ENCODE assay signal across 9 mouse cellular contexts in the genomic region with DNA sequence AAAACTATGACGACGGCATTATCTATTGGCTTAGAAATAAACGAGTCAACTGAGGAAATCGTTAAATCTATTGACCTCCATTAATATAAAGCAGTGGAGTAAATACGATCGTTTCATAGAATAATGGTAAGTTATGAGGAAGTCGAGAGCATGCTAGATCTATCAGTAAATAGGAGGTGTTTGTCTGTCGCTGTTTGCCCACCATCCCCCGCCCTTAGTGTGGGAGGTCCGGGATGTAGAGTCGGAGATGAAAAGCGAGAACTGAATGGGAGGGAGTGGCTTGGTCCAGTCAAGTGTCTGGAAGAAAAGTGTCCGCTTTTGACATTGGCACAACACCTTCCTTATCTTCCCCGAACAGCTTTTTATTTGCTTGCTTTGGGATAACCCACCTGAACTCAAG. TPM values are rescaled to one million over a fixed set of nuclear protein-coding genes. Genes with fewer than 3 reads are reported as not detected.
DNase-seq lines count a peak whose midpoint lies in the region; ATAC-seq lines count a peak whose summit lies in the region.
"Had no signal": no experiment of that assay in that cellular context is flagged by ENCODE, and none has a peak within 500 bp of the region (broad histone marks: within the 10 kb centered on the region; RNA-seq: fewer than 3 reads in every experiment).

Gene BC030500, plus strand, starts transcription at position 79 of the 400 bp plus-strand sequence.

- DNase-seq in left cerebral cortex, adult 18-20 months (ENCODE audit: low spot score in 2 of 2): no peak
- no peak for DNase-seq in left cerebral cortex, postnatal 10 days (ENCODE audit: extremely low spot score in 1 of 2, low spot score in 2 of 2)
- peak; percentile 14 for DNase-seq in embryonic facial prominence, embryonic 10.5 days (ENCODE audit: low spot score)
- DNase-seq in Muller cell, postnatal 12 days (ENCODE audit: inconsistent ontology term): no peak
- DNase-seq in spleen, postnatal 4 days (ENCODE audit: low spot score in 2 of 2): no peak
- DNase-seq in frontal cortex, postnatal 36 days (ENCODE audit: low spot score in 2 of 2): no peak

- peak; percentile 26; the same call in 1 of the 2 replicates for ATAC-seq in hindbrain, embryonic 13.5 days (ENCODE audit: low FRiP score)
- peak; percentile 35 for ATAC-seq in midbrain, embryonic 12.5 days (ENCODE audit: low FRiP score, low read depth)

- H3K9ac ChIP-seq in hindbrain, embryonic 13.5 days: peak within 1 kb of the TSS; percentile 85
- peak within 1 kb of the TSS; percentile 60 for H3K9ac ChIP-seq in midbrain, embryonic 12.5 days (replicated peaks)

- H3K27me3 ChIP-seq in embryonic facial prominence, embryonic 10.5 days (replicated peaks; ENCODE audit: low read depth, poor library complexity, severe bottlenecking): peaks cover 41% of the 10 kb centered on the region
- H3K27me3 ChIP-seq in hindbrain, embryonic 13.5 days: no peaks in the 10 kb centered on the region; the same call in 1 of the 2 replicates
- H3K27me3 ChIP-seq in midbrain, embryonic 12.5 days: peaks cover 22% of the 10 kb centered on the region

- intact Hi-C loops in left cerebral cortex, postnatal 10 days (cut with DNase I): no loop called here

- H3K4me1 ChIP-seq in embryonic facial prominence, embryonic 10.5 days: peaks cover 12% of the 10 kb centered on the region; the same call in 1 of the 2 replicates
- H3K4me1 ChIP-seq in hindbrain, embryonic 13.5 days (replicated peaks): peaks cover 18% of the 10 kb centered on the region
- peaks cover 12% of the 10 kb centered on the region; the same call in 1 of the 2 replicates for H3K4me1 ChIP-seq in midbrain, embryonic 12.5 days

- H3K36me3 ChIP-seq in embryonic facial prominence, embryonic 10.5 days (replicated peaks): no peaks in the 10 kb centered on the region
- no peaks in the 10 kb centered on the region for H3K36me3 ChIP-seq in hindbrain, embryonic 13.5 days
- no peaks in the 10 kb centered on the region for H3K36me3 ChIP-seq in midbrain, embryonic 12.5 days

- 7% methylated on average over 14 of the region's 14 CpGs for WGBS in embryonic facial prominence, embryonic 10.5 days
- WGBS in hindbrain, embryonic 13.5 days: 5% methylated on average over 14 of the region's 14 CpGs
- WGBS in midbrain, embryonic 12.5 days: 6% methylated on average over 14 of the region's 14 CpGs

- H3K4me2 ChIP-seq in hindbrain, embryonic 13.5 days: peak within 1 kb of the TSS; percentile 89
- peak within 1 kb of the TSS; percentile 97 for H3K4me2 ChIP-seq in midbrain, embryonic 12.5 days (replicated peaks)

- H3K9me3 ChIP-seq in embryonic facial prominence, embryonic 10.5 days: no peaks in the 10 kb centered on the region
- no peaks in the 10 kb centered on the region for H3K9me3 ChIP-seq in hindbrain, embryonic 13.5 days
- no peaks in the 10 kb centered on the region for H3K9me3 ChIP-seq in midbrain, embryonic 12.5 days

- peak within 1 kb of the TSS; percentile 75 for H3K4me3 ChIP-seq in embryonic facial prominence, embryonic 10.5 days
- H3K4me3 ChIP-seq in hindbrain, embryonic 13.5 days: peak within 1 kb of the TSS; percentile 68
- H3K4me3 ChIP-seq in midbrain, embryonic 12.5 days: peak within 1 kb of the TSS; percentile 71

- peak within 1 kb of the TSS; percentile 70; the same call in 1 of the 2 replicates for H3K27ac ChIP-seq in embryonic facial prominence, embryonic 10.5 days (replicated peaks)
- peak within 1 kb of the TSS; percentile 81 for H3K27ac ChIP-seq in hindbrain, embryonic 13.5 days
- peak within 1 kb of the TSS; percentile 20; the same call in 1 of the 2 replicates for H3K27ac ChIP-seq in midbrain, embryonic 12.5 days (replicated peaks)

RNA-seq across cellular contexts. Expression of gene BC030500, which starts in this region (rescaled TPM):
- total RNA-seq in left cerebral cortex, adult 18-20 months (2021): 10 to 100 TPM; 10.3 to 11.1 TPM
- total RNA-seq in left cerebral cortex, postnatal 10 days (2021): 10 to 100 TPM in 1 of 2 experiments, 1 to 10 TPM in 1; 10.0 to 12.2 TPM
- polyA plus RNA-seq in embryonic facial prominence, embryonic 10.5 days (2016; fragmentation: Nextera tagmentation; extraction: Ambion mirVana): 0.48 and 0.86 TPM in 2 replicates
- 8.5 and 12.7 TPM in 2 replicates for polyA plus RNA-seq in hindbrain, embryonic 13.5 days (2015; fragmentation: Nextera tagmentation; extraction: Ambion mirVana)
- 3.2 and 3.4 TPM in 2 replicates for polyA plus RNA-seq in midbrain, embryonic 12.5 days (2016; fragmentation: Nextera tagmentation; extraction: Ambion mirVana)
- total RNA-seq: neutrophil, adult 5-6 weeks had no signal

Comparison
In these comparisons a context has a peak if more than half of its experiments do, and no peak if none do; other contexts are left out.
1. Peak in DNase-seq, H3K4me3 ChIP-seq and H3K27ac ChIP-seq in embryonic facial prominence, embryonic 10.5 days; RNA of the gene not detected or under 1 TPM.
2. H3K27ac ChIP-seq: peak in every context shown above with its lines; median percentile 81 in hindbrain, embryonic 13.5 days; 70 in embryonic facial prominence, embryonic 10.5 days; 20 in midbrain, embryonic 12.5 days.